Mouse (Mus musculus) layer of hippocampus, adult 9-11 months (tissue): ENCODE measurements around the gene Sec63.

Experiments used
- DNase-seq: peaks from one replicate; pipeline ENCODE4 v3.0.0; 2022

The Sec63 gene

GRCm38 (mm10) chr10:42863621-42864391, 102.5 kb downstream of the Sec63 start:
- peak; percentile 40 for DNase-seq

- no peak for DNase-seq
These were observed 103.4 kb downstream of the Sec63 start for GRCm38 (mm10) chr10:42864696-42865095.

- no peak for DNase-seq
These were observed 107.1 kb downstream of the Sec63 start for GRCm38 (mm10) chr10:42868416-42868815.

- DNase-seq, result no peak
These were observed 108.2 kb downstream of the Sec63 start for GRCm38 (mm10) chr10:42869467-42869866.

GRCm38 (mm10) chr10:42872269-42873010, 111.1 kb downstream of the Sec63 start:
- no peak for DNase-seq

- no peak for DNase-seq
These were observed 111.8 kb downstream of the Sec63 start for GRCm38 (mm10) chr10:42873077-42873595.

- no peak for DNase-seq
These were observed 114.9 kb downstream of the Sec63 start for GRCm38 (mm10) chr10:42876172-42876571.

- no peak for DNase-seq
These were observed 118.0 kb downstream of the Sec63 start for GRCm38 (mm10) chr10:42879269-42879681.

GRCm38 (mm10) chr10:42879682-42880081, 118.4 kb downstream of the Sec63 start:
- DNase-seq, result no peak
